Mouse (Mus musculus): Measurements from ENCODE around the gene Kirrel.
A peak's percentile ranks its signal among the peaks of the same experiment; 100 is the strongest.

Kirrel gene

DNA sequence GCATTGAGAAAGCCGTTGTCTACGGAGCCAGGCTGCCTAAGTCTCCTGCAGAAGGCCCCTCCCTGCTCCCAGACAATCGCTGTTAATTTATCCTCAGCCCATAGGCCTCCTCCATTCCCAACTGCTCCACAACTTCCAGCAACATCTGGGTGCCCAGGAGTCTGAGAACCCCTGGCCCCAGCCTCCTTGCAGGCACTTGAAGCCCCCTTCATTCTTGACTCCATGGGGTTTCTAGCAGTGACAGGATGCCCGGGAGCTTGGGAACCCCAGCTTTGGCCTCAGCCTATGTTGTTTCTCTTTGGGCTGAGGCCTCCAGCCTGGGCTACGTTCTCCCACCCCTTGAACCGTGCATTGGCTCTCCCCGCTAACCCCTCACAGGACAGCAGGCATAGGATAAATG lies 98.4 kb downstream of the Kirrel start:
- DNase-seq = no peak

DNA sequence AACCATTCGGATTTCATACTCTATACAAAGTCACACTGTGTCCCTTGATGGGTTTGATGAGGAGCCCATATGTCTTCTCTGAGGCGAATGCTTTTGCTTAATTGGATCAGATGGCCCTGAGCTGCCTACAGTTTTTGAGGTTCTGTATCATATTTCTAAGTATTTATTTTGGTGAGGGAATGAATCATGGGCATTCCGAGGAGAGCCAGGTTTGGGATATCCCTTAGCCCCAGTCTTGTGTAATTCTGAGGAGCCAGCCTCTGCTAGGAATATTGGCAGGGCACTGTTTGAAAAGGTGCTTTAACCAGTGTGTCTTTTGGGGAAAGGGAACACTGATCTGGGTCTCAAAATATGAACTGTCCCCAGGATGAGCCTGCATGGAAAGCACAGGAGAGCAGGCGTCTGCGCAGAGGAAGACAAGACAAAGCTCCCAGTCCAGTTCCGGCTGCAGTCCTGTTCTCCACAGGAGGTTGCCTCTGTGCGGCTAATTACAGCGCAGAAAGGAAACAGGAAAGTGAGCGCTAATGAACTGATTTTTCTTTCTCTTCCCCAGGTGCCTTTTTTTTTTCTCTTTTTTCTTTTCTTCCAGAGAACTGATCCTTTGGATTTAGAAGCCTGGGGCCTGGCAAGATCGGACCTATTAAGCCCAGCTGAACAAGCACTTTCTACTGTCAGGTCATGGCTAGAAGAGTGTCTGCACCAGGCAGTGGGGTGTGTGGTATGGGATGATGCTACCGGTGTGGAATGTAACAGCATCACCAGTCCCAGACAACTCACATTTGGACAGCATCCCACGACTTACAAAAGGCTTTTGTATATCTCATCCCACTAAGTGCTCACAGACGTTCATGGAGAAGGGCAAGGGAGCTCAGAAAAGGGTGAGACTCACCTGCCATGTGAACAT lies 101.7 kb downstream of the Kirrel start:
- no peak for DNase-seq

DNA sequence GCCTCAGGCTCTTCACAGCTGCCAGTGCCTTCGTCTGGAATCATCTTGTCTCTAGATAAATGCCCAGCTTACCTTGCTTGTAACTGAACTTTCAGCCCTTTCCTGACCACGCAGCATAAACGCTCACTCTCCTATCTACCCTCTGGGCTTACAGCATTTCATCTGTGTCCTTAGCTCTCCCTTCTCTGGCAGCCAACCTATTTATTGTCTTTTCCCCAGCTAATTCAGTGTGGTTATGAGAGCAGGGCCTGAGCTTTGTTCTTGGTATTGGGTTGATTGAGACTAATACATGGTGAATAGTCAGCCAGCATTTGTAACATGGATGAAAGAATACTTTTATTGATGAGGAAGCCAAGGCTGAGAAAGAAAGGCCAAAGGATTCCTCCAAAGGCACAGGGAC lies 102.4 kb downstream of the Kirrel start:
- no peak for DNase-seq

DNA sequence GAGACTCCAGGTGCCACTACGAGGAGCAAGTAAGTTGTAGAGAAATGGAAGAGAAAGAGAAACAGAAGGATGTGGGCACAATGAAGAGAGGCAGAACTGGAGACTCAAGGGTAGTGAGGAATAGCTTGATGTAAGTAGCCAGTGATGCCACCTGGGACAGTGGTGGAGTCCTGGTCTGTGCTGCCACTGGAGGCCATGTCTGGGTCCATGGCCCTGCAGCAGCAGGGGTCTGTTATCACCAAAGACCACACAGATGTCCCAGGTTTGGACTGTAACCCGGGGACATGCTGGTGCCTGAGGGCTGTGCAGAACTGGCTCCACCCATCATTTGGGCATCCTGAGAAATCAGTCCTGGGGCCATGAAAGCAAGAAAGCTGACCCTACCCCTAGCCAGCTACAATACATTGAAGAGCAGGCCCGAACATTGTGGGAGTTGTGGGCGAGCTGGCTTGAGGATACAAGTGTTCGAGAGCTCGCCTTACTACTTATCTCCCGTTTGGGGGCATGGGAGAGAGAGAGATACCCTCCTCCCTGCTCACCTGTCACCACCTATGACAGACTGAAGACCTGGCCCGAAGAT lies 107.1 kb downstream of the Kirrel start:
- DNase-seq = no peak

DNA sequence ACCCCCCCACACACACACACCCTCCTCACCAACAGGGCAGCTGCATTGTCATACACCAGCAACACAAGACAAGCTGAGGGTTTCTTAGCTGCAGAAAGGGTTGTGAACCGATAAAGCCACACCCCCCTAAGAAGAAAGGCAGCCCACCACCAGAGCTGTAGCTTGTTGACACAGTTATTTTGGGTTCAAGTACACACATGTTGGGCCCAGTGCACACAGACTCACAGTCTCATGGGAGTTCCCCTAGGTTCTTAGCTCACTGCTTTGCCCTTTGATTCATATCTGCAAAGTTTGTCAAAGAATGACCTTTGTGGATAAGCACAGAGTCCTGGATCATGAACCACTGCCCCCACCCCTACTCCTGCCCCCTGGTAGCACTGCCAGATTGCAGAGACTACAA lies 120.6 kb downstream of the Kirrel start:
- no peak for DNase-seq

DNA sequence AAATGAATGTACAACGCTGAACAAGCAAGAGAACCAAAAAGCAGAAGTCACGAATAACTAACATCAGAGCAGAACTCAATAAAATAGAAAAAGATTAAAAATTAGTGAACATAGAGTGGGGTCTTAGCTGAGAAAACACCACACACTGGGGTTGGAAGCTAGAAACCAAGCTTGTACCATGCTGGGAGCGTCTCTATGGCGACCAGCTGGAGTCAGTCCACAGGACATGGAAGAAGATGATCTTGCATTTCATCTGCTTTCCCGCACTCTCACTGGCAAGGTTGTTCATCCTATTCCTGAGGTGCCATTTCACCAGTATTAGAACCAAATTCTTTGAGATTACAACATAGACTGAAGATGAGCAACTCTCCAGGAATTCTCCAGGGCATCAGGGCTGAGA lies 126.7 kb downstream of the Kirrel start:
- DNase-seq = no peak

DNA sequence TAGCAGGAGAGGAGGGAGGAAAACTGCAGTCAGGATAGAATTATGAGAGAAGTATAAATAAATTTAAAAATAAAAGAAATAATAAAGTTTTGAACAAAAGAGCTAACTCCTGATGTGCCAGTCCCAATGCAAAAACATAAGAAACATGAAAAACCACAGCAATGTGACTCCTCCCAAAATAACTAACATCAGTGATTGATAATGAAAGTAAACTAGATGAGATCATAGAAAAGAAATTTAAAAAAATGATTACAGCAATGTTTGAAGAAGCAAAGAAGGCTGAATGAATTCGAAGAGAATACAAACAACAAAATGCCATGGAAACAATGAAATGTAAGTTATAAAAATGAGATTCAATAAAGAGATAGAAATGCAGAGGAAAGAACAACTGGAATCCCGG lies 132.8 kb downstream of the Kirrel start:
- no peak for DNase-seq

DNA sequence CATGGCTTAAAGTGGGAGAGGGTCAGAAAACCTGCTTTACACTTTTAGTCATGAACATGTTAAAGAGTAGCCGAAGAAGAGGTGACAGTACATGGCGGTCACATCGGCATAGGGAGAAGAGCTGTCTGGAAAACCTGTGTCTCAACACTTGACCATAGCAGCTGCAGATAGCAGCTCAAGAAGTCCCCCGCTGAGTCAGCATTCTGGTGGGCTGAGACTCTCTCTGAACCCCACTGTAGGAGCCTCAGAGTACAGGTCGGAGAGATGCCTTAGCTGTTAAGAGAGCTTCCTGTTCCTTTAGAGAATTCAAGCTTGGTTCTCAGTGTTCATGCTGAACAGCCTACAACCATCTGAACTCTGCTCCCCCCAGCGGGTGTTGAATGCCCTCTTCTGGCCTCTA lies 136.0 kb downstream of the Kirrel start:
- no peak for DNase-seq

DNA sequence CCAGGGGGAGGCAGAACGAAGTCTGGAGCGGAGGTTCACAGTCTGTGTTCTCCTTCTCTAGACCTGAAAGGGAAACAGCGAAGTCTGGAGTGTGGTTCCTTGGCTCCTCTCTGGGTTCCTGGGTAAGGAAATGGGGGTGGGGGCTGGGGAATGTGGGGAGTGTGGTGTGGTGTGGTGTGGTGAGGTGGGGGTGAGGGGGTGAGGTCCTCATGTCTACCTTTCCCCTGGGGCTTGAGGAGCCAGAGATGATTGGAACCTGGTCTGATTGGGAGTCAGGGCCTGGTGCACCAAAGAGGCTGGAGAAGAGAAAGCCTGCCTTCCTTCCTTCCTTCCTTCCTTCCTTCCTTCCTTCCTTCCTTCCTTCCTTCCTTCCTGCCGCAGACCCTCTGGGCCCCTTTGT lies 140.5 kb downstream of the Kirrel start:
- no peak for DNase-seq

DNA sequence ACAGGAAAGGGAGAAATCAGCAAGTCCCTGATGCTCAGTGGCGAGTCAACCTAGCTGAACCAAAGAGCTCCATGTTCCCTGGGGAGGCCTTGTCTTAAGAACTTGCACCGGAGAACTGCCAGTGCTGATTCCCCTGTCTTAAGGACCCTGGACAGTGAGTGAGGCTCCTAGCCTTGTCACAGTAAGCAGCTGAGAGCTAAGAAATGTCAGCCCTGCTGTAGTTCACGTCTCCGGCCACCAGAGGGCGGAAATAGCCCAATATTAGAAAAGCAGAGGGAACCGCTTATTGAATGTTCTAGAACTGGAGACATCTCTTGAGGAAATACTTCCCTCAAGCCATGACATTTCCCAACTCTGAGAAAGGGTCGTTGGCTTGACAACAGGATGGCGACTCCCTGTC lies 141.2 kb downstream of the Kirrel start:
- DNase-seq = peak; percentile 51

DNA sequence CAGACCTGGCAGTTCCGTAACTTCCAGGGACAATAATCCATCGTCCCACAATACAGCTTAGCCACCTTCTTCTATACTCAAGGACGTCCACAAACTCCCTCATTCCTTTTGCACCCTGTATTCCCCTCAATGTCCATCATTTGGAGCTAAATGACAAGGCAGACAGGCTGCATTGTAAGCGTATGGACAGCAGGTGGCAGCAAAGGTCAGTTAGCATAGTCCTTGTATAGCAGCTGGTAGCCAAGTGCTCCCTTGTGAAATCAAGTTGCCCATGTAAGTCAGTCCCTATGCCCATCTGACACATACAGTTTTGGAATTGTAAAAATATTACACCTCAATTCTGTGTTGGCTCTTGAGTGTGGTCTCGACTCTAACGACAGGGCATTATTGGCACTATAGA lies 143.7 kb downstream of the Kirrel start:
- peak; percentile 20 for DNase-seq

Data from cerebellum, adult 11 months (tissue).